8 mouse cellular contexts compared by ENCODE assay signal in the genomic region with DNA sequence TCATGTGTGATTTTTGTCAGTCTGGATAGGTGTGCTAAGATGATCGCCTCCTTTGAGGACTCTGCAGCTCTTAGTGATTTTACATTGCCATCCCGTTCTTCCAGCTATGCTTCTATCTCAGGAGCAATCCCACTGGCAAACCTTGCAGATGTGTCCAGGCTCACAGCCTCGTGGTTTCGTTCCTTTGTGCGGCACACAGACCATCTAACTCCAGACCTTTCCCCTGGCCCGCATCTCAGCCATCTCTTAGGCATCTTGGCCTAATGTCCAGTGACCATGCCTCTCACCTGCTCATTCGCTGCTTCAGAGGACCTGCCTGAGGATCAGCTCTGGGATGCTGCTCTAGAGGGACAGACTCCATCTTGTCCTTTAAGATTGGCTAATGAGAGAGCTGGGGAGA. TPM values are rescaled to one million over a fixed set of nuclear protein-coding genes. Genes with fewer than 3 reads are reported as not detected.
DNase-seq lines count a peak whose midpoint lies in the region; ATAC-seq lines count a peak whose summit lies in the region.

No protein-coding gene starts in this region.

- peaks cover 18% of the 10 kb centered on the region for H3K4me1 ChIP-seq in kidney, embryonic 15.5 days
- peaks cover 7% of the 10 kb centered on the region for H3K4me1 ChIP-seq in brown adipose tissue, adult 24 weeks (ENCODE audit: control insufficient read depth, insufficient read depth, insufficient read length, low read length)
- H3K4me1 ChIP-seq in hindbrain, embryonic 12.5 days: peaks cover 13% of the 10 kb centered on the region
- H3K4me1 ChIP-seq in midbrain, embryonic 13.5 days (replicated peaks): peaks cover 22% of the 10 kb centered on the region

- no peak for DNase-seq in kidney, postnatal 4 days
- no peak for DNase-seq in adipocyte (ENCODE audit: low spot score)
- no peak for DNase-seq in thymus, postnatal 14 days
- DNase-seq in urinary bladder, postnatal 14 days (ENCODE audit: low spot score): no peak

- H3K27ac ChIP-seq in kidney, embryonic 15.5 days: no peak overlapping the region; the same call in 1 of the 2 replicates
- peak overlapping the region; percentile 96 for H3K27ac ChIP-seq in brown adipose tissue, adult 24 weeks (replicated peaks; ENCODE audit: low read depth, low read length)
- no peak overlapping the region for H3K27ac ChIP-seq in hindbrain, embryonic 12.5 days
- no peak overlapping the region for H3K27ac ChIP-seq in midbrain, embryonic 13.5 days

- H3K9ac ChIP-seq in kidney, embryonic 15.5 days: peak overlapping the region; percentile 93
- peak overlapping the region; percentile 81 for H3K9ac ChIP-seq in hindbrain, embryonic 12.5 days
- H3K9ac ChIP-seq in midbrain, embryonic 13.5 days (replicated peaks): peak overlapping the region; percentile 96

- ATAC-seq in kidney, embryonic 15.5 days (replicated peaks; ENCODE audit: low FRiP score): no peak
- ATAC-seq in hindbrain, embryonic 12.5 days (ENCODE audit: low FRiP score): no peak
- no peak for ATAC-seq in midbrain, embryonic 13.5 days

- H3K27me3 ChIP-seq in kidney, embryonic 15.5 days: no peaks in the 10 kb centered on the region
- H3K27me3 ChIP-seq in hindbrain, embryonic 12.5 days: no peaks in the 10 kb centered on the region
- H3K27me3 ChIP-seq in midbrain, embryonic 13.5 days: no peaks in the 10 kb centered on the region

- H3K4me2 ChIP-seq in kidney, embryonic 15.5 days: peak overlapping the region; percentile 80
- H3K4me2 ChIP-seq in hindbrain, embryonic 12.5 days (replicated peaks): peak overlapping the region; percentile 72
- H3K4me2 ChIP-seq in midbrain, embryonic 13.5 days (replicated peaks): peak overlapping the region; percentile 84

- WGBS in kidney, embryonic 15.5 days: 84% methylated on average over 7 of the region's 7 CpGs
- 88% methylated on average over 7 of the region's 7 CpGs for WGBS in hindbrain, embryonic 12.5 days
- WGBS in midbrain, embryonic 13.5 days: 85% methylated on average over 7 of the region's 7 CpGs

- peaks cover 34% of the 10 kb centered on the region for H3K36me3 ChIP-seq in kidney, embryonic 15.5 days
- H3K36me3 ChIP-seq in hindbrain, embryonic 12.5 days: peaks cover 21% of the 10 kb centered on the region
- peaks cover 27% of the 10 kb centered on the region for H3K36me3 ChIP-seq in midbrain, embryonic 13.5 days

- H3K9me3 ChIP-seq in kidney, embryonic 15.5 days (replicated peaks): no peaks in the 10 kb centered on the region
- no peaks in the 10 kb centered on the region for H3K9me3 ChIP-seq in hindbrain, embryonic 12.5 days (replicated peaks)
- H3K9me3 ChIP-seq in midbrain, embryonic 13.5 days: no peaks in the 10 kb centered on the region

- peak overlapping the region; percentile 82 for H3K4me3 ChIP-seq in kidney, embryonic 15.5 days (replicated peaks)
- H3K4me3 ChIP-seq in brown adipose tissue, adult 24 weeks (ENCODE audit: insufficient read depth, low read depth, low read length): peak overlapping the region; percentile 95
- H3K4me3 ChIP-seq in hindbrain, embryonic 12.5 days: peak overlapping the region; percentile 74
- H3K4me3 ChIP-seq in midbrain, embryonic 13.5 days (replicated peaks): peak overlapping the region; percentile 89

RNA-seq across cellular contexts. Expression of gene Bola3, which starts 1.2 kb away (rescaled TPM):
- polyA plus RNA-seq in kidney, embryonic 15.5 days (2015; fragmentation: Nextera tagmentation; extraction: Ambion mirVana): 145 and 149 TPM in 2 replicates
- 671 and 946 TPM in 2 replicates for polyA plus RNA-seq in brown adipose tissue, adult 24 weeks (2012; ENCODE audit: insufficient read depth, insufficient read length, missing spikeins)
- 88.5 and 92.1 TPM in 2 replicates for polyA plus RNA-seq in hindbrain, embryonic 12.5 days (2016; fragmentation: Nextera tagmentation; extraction: Ambion mirVana)
- polyA plus RNA-seq in midbrain, embryonic 13.5 days (2015; fragmentation: Nextera tagmentation; extraction: Ambion mirVana): 69.0 and 71.7 TPM in 2 replicates

RNA-seq across cellular contexts. Expression of gene Mob1a, which starts 24.4 kb away (rescaled TPM):
- polyA plus RNA-seq in kidney, embryonic 15.5 days (2015; fragmentation: Nextera tagmentation; extraction: Ambion mirVana): 69.6 and 70.6 TPM in 2 replicates
- 38.1 and 43.1 TPM in 2 replicates for polyA plus RNA-seq in brown adipose tissue, adult 24 weeks (2012; ENCODE audit: insufficient read depth, insufficient read length, missing spikeins)
- polyA plus RNA-seq in hindbrain, embryonic 12.5 days (2016; fragmentation: Nextera tagmentation; extraction: Ambion mirVana): 52.5 and 55.4 TPM in 2 replicates
- 30.7 and 31.8 TPM in 2 replicates for polyA plus RNA-seq in midbrain, embryonic 13.5 days (2015; fragmentation: Nextera tagmentation; extraction: Ambion mirVana)

RNA-seq across cellular contexts. Expression of gene Mthfd2, which starts 24.5 kb away (rescaled TPM):
- polyA plus RNA-seq in kidney, embryonic 15.5 days (2015; fragmentation: Nextera tagmentation; extraction: Ambion mirVana): 39.7 and 44.9 TPM in 2 replicates
- 5.2 and 7.4 TPM in 2 replicates for polyA plus RNA-seq in brown adipose tissue, adult 24 weeks (2012; ENCODE audit: insufficient read depth, insufficient read length, missing spikeins)
- 29.8 and 30.0 TPM in 2 replicates for polyA plus RNA-seq in hindbrain, embryonic 12.5 days (2016; fragmentation: Nextera tagmentation; extraction: Ambion mirVana)
- 26.5 and 26.6 TPM in 2 replicates for polyA plus RNA-seq in midbrain, embryonic 13.5 days (2015; fragmentation: Nextera tagmentation; extraction: Ambion mirVana)
